Mouse (Mus musculus) MEL (cell line): ENCODE results near the gene Gstp3. TPM values are rescaled to one million over a fixed set of nuclear protein-coding genes. Genes with fewer than 3 reads are reported as not detected.

Experiments
- DNase-seq: peaks from one replicate; pipeline ENCODE4 v3.0.0; 2011; ENCODE audit warnings: low read depth, low spot score
- H3K27ac ChIP-seq: 2 replicates; pipeline ENCODE4 v1.5.1; 2012; ENCODE audit warnings: low read depth, mild to moderate bottlenecking, control low read depth, low read length, moderate library complexity; ENCODE audit not compliant: control insufficient read depth
- H3K27me3 ChIP-seq, 2 experiments: fragments of 150-350 bp in 1 of 2; sonication (generic) in 1 of 2; 2 replicates each; pipeline ENCODE4 v1.6.1; 2012; ENCODE audit warnings: low read length in 2 of 2, mild to moderate bottlenecking in 2 of 2, improper control_type of control experiment in 1 of 2, moderate library complexity in 1 of 2; ENCODE audit not compliant: insufficient read depth in 2 of 2, control insufficient read depth in 1 of 2
- H3K36me3 ChIP-seq, 2 experiments: 2 replicates each; pipeline ENCODE4 v1.6.1; 2012 to 2014; ENCODE audit warnings: low read length in 2 of 2, improper control_type of control experiment in 1 of 2, inconsistent platforms in 1 of 2, mild to moderate bottlenecking in 1 of 2; ENCODE audit not compliant: insufficient read depth in 2 of 2, control insufficient read depth in 1 of 2
- H3K4me1 ChIP-seq, 2 experiments: fragments of 150-350 bp in 1 of 2; sonication (generic) in 1 of 2; 2 replicates each; pipeline ENCODE4 v1.6.1; 2012; ENCODE audit warnings: low read length in 2 of 2, improper control_type of control experiment in 1 of 2, mild to moderate bottlenecking in 1 of 2; ENCODE audit not compliant: insufficient read depth in 2 of 2, control insufficient read depth in 1 of 2
- H3K4me3 ChIP-seq, 2 experiments: fragments of 150-350 bp in 1 of 2; sonication (generic) in 1 of 2; 2 replicates each; pipeline ENCODE4 v1.5.1; 2012; ENCODE audit warnings: low read depth in 2 of 2, low read length in 2 of 2, mild to moderate bottlenecking in 2 of 2, moderate library complexity in 2 of 2, control low read depth in 1 of 2, improper control_type of control experiment in 1 of 2; ENCODE audit not compliant: control insufficient read depth in 1 of 2, insufficient read depth in 1 of 2
- H3K79me2 ChIP-seq: 2 replicates; pipeline ENCODE4 v1.6.1; 2012; ENCODE audit warnings: mild to moderate bottlenecking, low read length, moderate library complexity; ENCODE audit not compliant: control insufficient read depth, poor library complexity, insufficient read depth
- H3K9ac ChIP-seq: 2 replicates; pipeline ENCODE4 v1.6.1; 2012; ENCODE audit warnings: low read depth, mild to moderate bottlenecking, control low read depth, low read length, moderate library complexity; ENCODE audit not compliant: control insufficient read depth, poor library complexity, severe bottlenecking
- H3K9me3 ChIP-seq: fragments of 150-350 bp; sonication (generic); replicated peaks from 2 replicates; pipeline ENCODE4 v1.6.1; 2012; ENCODE audit warnings: mild to moderate bottlenecking, low read length, improper control_type of control experiment, moderate library complexity; ENCODE audit not compliant: insufficient read depth
- BHLHE40 ChIP-seq: IDR thresholded peaks from 2 replicates; pipeline ENCODE4 v1.6.1; 2012; ENCODE audit warnings: low read depth, mild to moderate bottlenecking, inconsistent platforms, low read length, improper control_type of control experiment, borderline replicate concordance
- CHD1 ChIP-seq: IDR thresholded peaks from 2 replicates; pipeline ENCODE4 v1.6.1; 2012; ENCODE audit warnings: low read depth, mild to moderate bottlenecking, inconsistent platforms, low read length, improper control_type of control experiment
- CHD2 ChIP-seq: IDR thresholded peaks from 2 replicates; pipeline ENCODE4 v1.6.1; 2011; ENCODE audit warnings: low read length, improper control_type of control experiment
- CTCF ChIP-seq, 3 experiments: IDR thresholded peaks in 2 of 3; conservative IDR thresholded peaks in 1 of 3; 2 replicates each; pipeline ENCODE4 v1.5.1; 2011 to 2012; ENCODE audit warnings: low read length in 3 of 3, low read depth in 2 of 3, mild to moderate bottlenecking in 2 of 3, improper control_type of control experiment in 1 of 3, inconsistent platforms in 1 of 3, mixed read lengths in 1 of 3, moderate library complexity in 1 of 3; ENCODE audit not compliant: control insufficient read depth in 1 of 3, insufficient read depth in 1 of 3, poor library complexity in 1 of 3, severe bottlenecking in 1 of 3
- E2F4 ChIP-seq: IDR thresholded peaks from 2 replicates; pipeline ENCODE4 v1.6.1; 2011; ENCODE audit warnings: low read depth, low read length, improper control_type of control experiment, borderline replicate concordance
- ELF1 ChIP-seq: IDR thresholded peaks from 2 replicates; pipeline ENCODE4 v1.6.1; 2014; ENCODE audit warnings: low read depth, mild to moderate bottlenecking, inconsistent platforms, low read length, improper control_type of control experiment, moderate library complexity
- GATA1 ChIP-seq: IDR thresholded peaks from 2 replicates; pipeline ENCODE4 v1.6.1; 2011; ENCODE audit warnings: low read depth, low read length, improper control_type of control experiment
- HCFC1 ChIP-seq: IDR thresholded peaks from 2 replicates; pipeline ENCODE4 v1.6.1; 2012; ENCODE audit warnings: low read depth, mild to moderate bottlenecking, inconsistent platforms, low read length, improper control_type of control experiment, moderate library complexity
- JUND ChIP-seq: IDR thresholded peaks from 2 replicates; pipeline ENCODE4 v1.6.1; 2011; ENCODE audit warnings: low read depth, mild to moderate bottlenecking, improper control_type of control experiment, low read length
- KAT2A ChIP-seq: conservative IDR thresholded peaks from 2 replicates; pipeline ENCODE4 v1.6.1; 2012; ENCODE audit warnings: low read depth, low read length, improper control_type of control experiment, inconsistent platforms
- MAFK ChIP-seq: IDR thresholded peaks from 2 replicates; pipeline ENCODE4 v1.6.1; 2011; ENCODE audit warnings: low read depth, mild to moderate bottlenecking, low read length, improper control_type of control experiment, borderline replicate concordance
- MAZ ChIP-seq: IDR thresholded peaks from 2 replicates; pipeline ENCODE4 v1.6.1; 2012; ENCODE audit warnings: low read depth, mild to moderate bottlenecking, inconsistent platforms, low read length, improper control_type of control experiment
- MEF2A ChIP-seq: IDR thresholded peaks from 2 replicates; pipeline ENCODE4 v1.6.1; 2014; ENCODE audit warnings: low read depth, mild to moderate bottlenecking, inconsistent platforms, low read length, improper control_type of control experiment; ENCODE audit not compliant: poor library complexity, insufficient replicate concordance, severe bottlenecking; ENCODE audit errors: extremely low read depth
- MXI1 ChIP-seq: IDR thresholded peaks from 2 replicates; pipeline ENCODE4 v1.6.1; 2011; ENCODE audit warnings: mild to moderate bottlenecking, low read depth, low read length, improper control_type of control experiment
- MYB ChIP-seq: IDR thresholded peaks from 2 replicates; pipeline ENCODE4 v1.6.1; 2011; ENCODE audit warnings: mild to moderate bottlenecking, low read depth, low read length, improper control_type of control experiment
- NELFE ChIP-seq: IDR thresholded peaks from 2 replicates; pipeline ENCODE4 v1.6.1; 2011; ENCODE audit warnings: low read depth, low read length, improper control_type of control experiment
- POLR2AphosphoS2 ChIP-seq: IDR thresholded peaks from 2 replicates; pipeline ENCODE4 v1.6.1; 2011; ENCODE audit warnings: low read length, improper control_type of control experiment
- POLR2AphosphoS5 ChIP-seq: IDR thresholded peaks from 2 replicates; pipeline ENCODE4 v1.6.1; 2012; ENCODE audit warnings: low read depth, borderline replicate concordance, mild to moderate bottlenecking, inconsistent platforms, low read length, moderate library complexity, mixed read lengths
- RAD21 ChIP-seq: IDR thresholded peaks from 2 replicates; pipeline ENCODE4 v1.6.1; 2011; ENCODE audit warnings: mild to moderate bottlenecking, low read depth, low read length, improper control_type of control experiment
- TAL1 ChIP-seq: IDR thresholded peaks from 2 replicates; pipeline ENCODE4 v1.6.1; 2012; ENCODE audit warnings: mild to moderate bottlenecking, inconsistent platforms, low read length, moderate library complexity, mixed read lengths
- TBP ChIP-seq: IDR thresholded peaks from 2 replicates; pipeline ENCODE4 v1.8.0; 2011; ENCODE audit warnings: low read depth, low read length, improper control_type of control experiment
- TCF12 ChIP-seq: IDR thresholded peaks from 2 replicates; pipeline ENCODE4 v1.6.1; 2014; ENCODE audit warnings: low read depth, mild to moderate bottlenecking, inconsistent platforms, low read length, improper control_type of control experiment, moderate library complexity
- UBTF ChIP-seq: IDR thresholded peaks from 2 replicates; pipeline ENCODE4 v1.6.1; 2012; ENCODE audit warnings: low read depth, mild to moderate bottlenecking, inconsistent platforms, low read length, improper control_type of control experiment, moderate library complexity, borderline replicate concordance; ENCODE audit not compliant: insufficient read depth
- USF1 ChIP-seq: IDR thresholded peaks from 2 replicates; pipeline ENCODE4 v1.6.1; 2014; ENCODE audit warnings: low read depth, mild to moderate bottlenecking, inconsistent platforms, low read length, improper control_type of control experiment, moderate library complexity
- ZC3H11A ChIP-seq: IDR thresholded peaks from 2 replicates; pipeline ENCODE4 v1.6.1; 2012; ENCODE audit warnings: low read depth, mild to moderate bottlenecking, inconsistent platforms, low read length, improper control_type of control experiment
- ZKSCAN1 ChIP-seq: IDR thresholded peaks from 2 replicates; pipeline ENCODE4 v1.6.1; 2012; ENCODE audit warnings: low read depth, mild to moderate bottlenecking, inconsistent platforms, low read length, improper control_type of control experiment, moderate library complexity
- polyA plus RNA-seq, 2 experiments: library from polyadenylated mRNA; stranded (reverse) in 1 of 2; unstranded in 1 of 2; fragments of >175 nt in 1 of 2; fragments of >200 nt in 1 of 2; gene quantifications; 2 replicates each; pipeline versions ENCODE4 v1.2.1 to v1.2.4; 2012; ENCODE audit warnings: low replicate concordance in 2 of 2, low read depth in 1 of 2; ENCODE audit not compliant: insufficient read length in 2 of 2, insufficient read depth in 1 of 2, missing spikeins in 1 of 2
- total RNA-seq: library from RNA; depleted of rRNA; stranded (reverse); fragments of 300-350 nt; gene quantifications from 2 replicates; pipeline ENCODE4 v1.2.3, GENCODE M21; 2012

The Gstp3 gene
- total and polyA plus RNA-seq, 3 experiments, result 0.84 TPM; not detected in 2

GRCm38 (mm10) chr19:4094348-4094747 lies 35.0 kb upstream of the Gstp3 start:
- Histone ChIP-seq H3K4me1 (peaks cover 0 to 18% of the 10 kb centered on the region in 2 experiments; a peak in 3 of 4 replicates), H3K9ac (no peak overlapping the region), H3K36me3 (peaks cover 0 to 19% of the 10 kb centered on the region in 2 experiments; a peak in 2 of 4 replicates), H3K27me3 (no peaks in the 10 kb centered on the region), H3K27ac (no peak overlapping the region), H3K4me3 (no peak overlapping the region), H3K9me3 (no peaks in the 10 kb centered on the region), H3K79me2 (peaks cover 2% of the 10 kb centered on the region; the same call in 1 of the 2 replicates)
- no peak for DNase-seq
- no peak for TF ChIP-seq BHLHE40
- TF ChIP-seq POLR2AphosphoS5, result no peak
- no peak for TF ChIP-seq JUND
- TF ChIP-seq ZKSCAN1, result no peak

GRCm38 (mm10) chr19:4093772-4094171 lies 34.4 kb upstream of the Gstp3 start:
- H3K4me1 ChIP-seq, result peaks cover 0 to 15% of the 10 kb centered on the region in 2 experiments; a peak in 3 of 4 replicates
- TF ChIP-seq E2F4 (no peak), MYB (no peak), ZC3H11A (no peak), TBP (no peak), JUND (no peak), CHD2 (no peak), MEF2A (no peak), TCF12 (no peak), POLR2AphosphoS5 (no peak), POLR2AphosphoS2 (no peak)
- peaks cover 2% of the 10 kb centered on the region; the same call in 1 of the 2 replicates for H3K79me2 ChIP-seq
- no peak for DNase-seq
- H3K9me3 ChIP-seq, result no peaks in the 10 kb centered on the region
- no peak overlapping the region for H3K4me3 ChIP-seq
- H3K36me3 ChIP-seq, result peaks cover 0 to 19% of the 10 kb centered on the region in 2 experiments; a peak in 2 of 4 replicates
- no peaks in the 10 kb centered on the region for H3K27me3 ChIP-seq
- H3K9ac ChIP-seq, result no peak overlapping the region
- no peak overlapping the region for H3K27ac ChIP-seq

DNA sequence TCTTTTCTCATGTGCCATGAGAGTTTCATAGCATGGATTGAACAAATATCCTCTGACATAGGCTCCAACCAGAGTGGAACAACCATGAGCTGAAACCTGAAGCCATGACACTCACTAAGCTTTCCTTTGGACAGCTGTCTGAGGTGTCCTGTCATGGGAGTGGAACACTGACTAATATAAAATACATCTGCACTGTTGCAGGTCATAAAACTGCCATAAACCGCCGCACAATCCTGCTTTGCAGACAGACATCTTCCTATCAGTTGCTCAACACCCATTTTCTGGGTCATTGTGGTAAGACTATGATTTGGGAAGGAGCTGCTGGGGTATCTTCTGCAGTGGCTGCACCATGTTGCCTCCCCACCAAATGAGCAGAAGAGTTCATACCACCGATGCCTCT lies 33.4 kb upstream of the Gstp3 start:
- no peaks in the 10 kb centered on the region for H3K9me3 ChIP-seq
- H3K4me3 ChIP-seq, result no peak overlapping the region
- H3K79me2 ChIP-seq, result peaks cover 2% of the 10 kb centered on the region; the same call in 1 of the 2 replicates
- no peak overlapping the region for H3K9ac ChIP-seq
- H3K27ac ChIP-seq, result no peak overlapping the region
- H3K4me1 ChIP-seq, result peaks cover 0 to 9% of the 10 kb centered on the region in 2 experiments; a peak in 3 of 4 replicates
- H3K36me3 ChIP-seq, result peaks cover 0 to 17% of the 10 kb centered on the region in 2 experiments; a peak in 2 of 4 replicates
- H3K27me3 ChIP-seq, result no peaks in the 10 kb centered on the region
- DNase-seq, result peak; percentile 44
- no peak for TF ChIP-seq NELFE
- TF ChIP-seq KAT2A, result no peak
- no peak for TF ChIP-seq ELF1
- TF ChIP-seq E2F4, result no peak
- no peak for TF ChIP-seq HCFC1
- TF ChIP-seq POLR2AphosphoS5, result no peak
- no peak for TF ChIP-seq MAFK
- no peak for TF ChIP-seq USF1
- no peak for TF ChIP-seq RAD21
- TF ChIP-seq CTCF (IDR thresholded peaks at IDR 0.05 in 2 of 3, conservative IDR thresholded peaks at IDR 0.05 in 1 of 3; ENCODE audit: control insufficient read depth in 1 of 3, insufficient read depth in 1 of 3, low read depth in 2 of 3, low read length in 3 of 3, poor library complexity in 1 of 3, severe bottlenecking in 1 of 3), result no peak
- no peak for TF ChIP-seq CHD1
- TF ChIP-seq TAL1, result peak; percentile 49
- no peak for TF ChIP-seq MXI1
- TF ChIP-seq GATA1, result 0 out of 2 replicates have a peak, but pooled peaks have one; percentile 17
- TF ChIP-seq MAZ, result no peak
- no peak for TF ChIP-seq UBTF
- no peak for TF ChIP-seq JUND
- TF ChIP-seq POLR2AphosphoS2, result no peak
- peak; percentile 83 for TF ChIP-seq MYB
